Mouse (Mus musculus): ENCODE measurements around the gene Rnf10. TPM values are rescaled to one million over a fixed set of nuclear protein-coding genes. Genes with fewer than 3 reads are reported as not detected.

Rnf10 gene
- polyA plus RNA-seq, 1 experiment from 2014 or later = 139 TPM

DNA sequence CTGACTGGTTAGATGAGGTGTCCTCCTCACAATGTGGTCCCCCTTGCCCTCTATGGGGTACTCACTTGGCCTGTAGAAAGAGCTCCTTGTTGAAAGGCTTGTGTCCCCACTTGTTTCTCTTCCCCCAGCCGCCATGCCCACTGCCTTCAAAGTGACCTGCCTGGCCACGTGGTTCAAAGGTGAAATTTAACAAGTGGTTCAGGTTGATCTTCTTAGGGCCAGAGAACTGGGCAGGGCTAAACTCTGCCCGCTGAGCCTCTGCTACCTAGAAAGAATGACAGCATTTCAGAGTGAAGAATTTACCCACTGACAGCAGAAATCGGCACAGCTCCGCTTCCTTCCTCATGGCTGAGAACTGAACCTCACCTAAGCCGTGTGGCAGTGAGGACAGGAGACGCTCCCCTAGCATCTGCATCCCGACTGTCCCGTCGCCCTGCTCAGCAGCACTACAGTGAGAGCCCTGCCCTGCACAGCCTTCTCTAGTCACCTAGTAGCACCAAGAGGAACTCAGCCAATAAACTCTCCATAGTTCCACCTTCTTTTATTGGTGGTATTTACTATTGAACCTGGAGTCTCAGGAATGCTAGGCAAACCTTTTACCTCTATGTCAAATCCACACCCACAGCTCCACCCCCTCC is 15.7 kb downstream of the Rnf10 start:
- peaks cover 47% of the 10 kb centered on the region for H3K36me3 ChIP-seq
- no peaks in the 10 kb centered on the region for H3K9me3 ChIP-seq
- no peak overlapping the region for H3K9ac ChIP-seq
- H3K27me3 ChIP-seq (replicated peaks) = no peaks in the 10 kb centered on the region
- no peak for ATAC-seq (ENCODE audit: insufficient read depth, low FRiP score, low read depth)
- no peaks in the 10 kb centered on the region for H3K4me1 ChIP-seq
- H3K4me2 ChIP-seq = no peak overlapping the region
- H3K27ac ChIP-seq = no peak overlapping the region
- 82% methylated on average over 10 of the region's 10 CpGs for WGBS
- no peak overlapping the region for H3K4me3 ChIP-seq (replicated peaks)

DNA sequence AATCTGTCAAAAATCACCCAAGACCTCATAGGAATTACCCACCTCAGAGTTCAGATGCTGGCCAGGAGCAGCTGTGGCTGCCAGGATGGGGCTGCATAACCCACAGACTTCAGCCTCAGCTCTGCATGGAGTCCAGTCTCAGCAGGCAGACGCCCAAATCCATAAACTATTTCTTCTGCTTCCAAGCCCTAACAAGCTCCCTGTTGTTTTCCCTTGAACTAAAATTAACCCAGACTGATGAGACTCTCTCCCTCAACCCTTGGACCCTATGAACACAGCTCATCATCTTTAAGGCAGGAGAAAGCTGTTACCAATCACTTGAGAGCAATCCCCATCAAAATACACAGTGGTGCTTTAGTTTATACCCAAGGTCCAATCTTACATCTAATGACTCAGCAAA is 17.2 kb downstream of the Rnf10 start:
- no peak overlapping the region for H3K4me2 ChIP-seq
- WGBS = 73% methylated on average over 1 of the region's 1 CpGs
- no peak for ATAC-seq (ENCODE audit: insufficient read depth, low FRiP score, low read depth)
- no peaks in the 10 kb centered on the region for H3K27me3 ChIP-seq (replicated peaks)
- no peak overlapping the region for H3K4me3 ChIP-seq (replicated peaks)
- no peaks in the 10 kb centered on the region for H3K4me1 ChIP-seq
- H3K27ac ChIP-seq = no peak overlapping the region
- H3K9ac ChIP-seq = no peak overlapping the region
- H3K9me3 ChIP-seq = no peaks in the 10 kb centered on the region
- H3K36me3 ChIP-seq = peaks cover 60% of the 10 kb centered on the region

DNA sequence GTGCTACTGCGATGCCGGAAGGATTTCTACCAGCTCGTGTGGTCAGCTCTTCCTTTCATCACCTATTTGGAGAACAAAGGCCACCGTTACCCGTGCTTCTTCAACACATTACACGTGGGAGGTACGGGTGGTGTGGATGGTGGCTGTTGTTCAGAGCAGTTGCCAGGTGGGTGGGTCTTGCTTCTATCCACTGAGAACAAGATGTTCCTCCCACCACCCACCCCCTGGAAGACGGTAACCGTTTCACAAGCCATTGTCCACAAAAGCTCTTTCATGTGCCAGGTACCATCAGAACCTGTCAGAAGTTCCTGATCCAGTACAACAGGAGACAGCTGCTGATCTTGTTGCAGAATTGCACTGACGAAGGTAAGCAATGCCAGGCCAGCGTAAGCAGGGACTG is 32.5 kb downstream of the Rnf10 start:
- Histone ChIP-seq H3K9ac (no peak overlapping the region), H3K4me1 (peaks cover 11% of the 10 kb centered on the region), H3K4me3 (replicated peaks) (no peak overlapping the region), H3K27me3 (replicated peaks) (no peaks in the 10 kb centered on the region), H3K4me2 (no peak overlapping the region), H3K9me3 (no peaks in the 10 kb centered on the region), H3K27ac (no peak overlapping the region), H3K36me3 (peaks cover 53% of the 10 kb centered on the region)
- WGBS = 88% methylated on average over 11 of the region's 11 CpGs
- no peak for ATAC-seq (ENCODE audit: insufficient read depth, low FRiP score, low read depth)

DNA sequence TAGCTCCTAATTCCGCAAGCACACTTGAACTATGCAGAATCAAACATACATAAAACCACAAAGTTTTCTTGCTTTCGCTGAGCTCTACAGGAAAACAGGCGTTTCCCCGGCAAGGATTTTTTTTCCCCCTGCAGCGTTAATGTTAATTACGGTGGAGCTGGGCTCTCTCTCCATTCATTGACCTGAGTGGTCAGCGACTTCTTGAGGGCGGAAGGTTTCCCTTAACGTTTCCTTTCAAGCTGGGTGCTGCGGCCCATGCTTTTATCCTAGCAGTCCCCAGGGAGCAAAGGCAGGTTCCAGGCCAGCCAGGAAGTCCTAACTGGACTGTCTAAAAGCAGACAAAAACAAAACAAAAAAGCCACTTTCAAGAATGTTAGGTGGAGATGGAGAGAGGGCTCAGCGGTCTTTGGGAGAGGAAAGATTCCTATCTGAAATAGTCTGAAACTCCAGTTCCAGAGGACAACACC is 33.9 kb downstream of the Rnf10 start:
- Histone ChIP-seq H3K9ac (no peak overlapping the region), H3K27me3 (replicated peaks) (0 out of 2 replicates have a peak, but pooled peaks cover 3% of the 10 kb centered on the region), H3K4me1 (peaks cover 11% of the 10 kb centered on the region), H3K4me2 (peak overlapping the region; percentile 92), H3K9me3 (no peaks in the 10 kb centered on the region), H3K36me3 (peaks cover 41% of the 10 kb centered on the region), H3K27ac (no peak overlapping the region), H3K4me3 (replicated peaks) (peak overlapping the region; percentile 82)
- ATAC-seq (ENCODE audit: insufficient read depth, low FRiP score, low read depth) = no peak
- 8% methylated on average over 11 of the region's 11 CpGs for WGBS

DNA sequence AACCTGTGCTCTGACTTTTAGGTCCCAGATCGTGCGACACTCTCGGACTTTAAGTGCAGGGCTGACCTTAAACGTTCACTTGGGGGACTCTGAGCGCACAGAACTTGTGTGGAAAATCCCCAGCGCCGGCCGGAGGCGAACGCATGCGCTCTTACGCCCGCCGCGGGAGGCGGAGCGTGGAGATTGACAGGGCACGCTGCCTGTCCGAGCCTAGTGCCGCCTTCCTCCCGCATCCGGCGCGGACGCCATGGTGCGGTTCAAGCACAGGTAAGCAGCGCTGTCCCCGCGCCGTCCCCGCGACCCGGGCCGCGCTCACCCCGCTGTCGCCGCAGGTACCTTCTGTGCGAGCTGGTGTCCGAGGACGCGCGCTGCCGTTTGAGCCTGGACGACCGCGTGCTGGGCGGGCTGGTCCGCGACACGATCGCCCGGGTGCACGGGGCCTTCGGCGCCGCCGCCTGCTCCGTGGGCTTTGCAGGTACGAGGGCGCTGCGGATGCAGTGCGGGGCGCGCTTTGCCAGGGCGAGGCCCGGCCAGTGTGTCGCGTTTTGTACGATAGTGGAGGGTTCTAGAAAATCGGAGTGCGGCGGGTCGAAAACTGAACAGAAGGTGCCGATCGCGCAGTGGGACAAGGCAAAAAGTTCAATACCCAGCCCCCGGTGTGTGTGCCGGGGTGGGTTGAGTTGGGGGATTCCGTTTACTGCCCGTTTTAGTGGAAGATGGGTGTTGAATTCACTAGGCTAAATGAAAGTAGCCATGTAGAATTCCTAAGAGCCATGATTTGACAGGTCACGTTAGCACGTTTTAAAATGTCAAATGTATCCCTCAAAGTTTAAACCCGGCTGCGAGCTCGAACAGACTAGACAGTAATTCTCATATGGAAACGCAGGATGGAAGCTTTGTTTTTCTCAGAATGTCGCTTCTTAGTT is 34.6 kb downstream of the Rnf10 start:
- Histone ChIP-seq H3K27me3 (replicated peaks) (0 out of 2 replicates have a peak, but pooled peaks cover 3% of the 10 kb centered on the region), H3K4me1 (peaks cover 11% of the 10 kb centered on the region), H3K36me3 (peaks cover 34% of the 10 kb centered on the region), H3K27ac (peak overlapping the region; percentile 72; the same call in 1 of the 2 replicates), H3K4me3 (replicated peaks) (peak overlapping the region; percentile 82), H3K9ac (peak overlapping the region; percentile 96), H3K4me2 (peak overlapping the region; percentile 92), H3K9me3 (no peaks in the 10 kb centered on the region)
- under 1% methylated on average over 88 of the region's 88 CpGs for WGBS
- peak; percentile 84 for ATAC-seq (ENCODE audit: insufficient read depth, low FRiP score, low read depth)

DNA sequence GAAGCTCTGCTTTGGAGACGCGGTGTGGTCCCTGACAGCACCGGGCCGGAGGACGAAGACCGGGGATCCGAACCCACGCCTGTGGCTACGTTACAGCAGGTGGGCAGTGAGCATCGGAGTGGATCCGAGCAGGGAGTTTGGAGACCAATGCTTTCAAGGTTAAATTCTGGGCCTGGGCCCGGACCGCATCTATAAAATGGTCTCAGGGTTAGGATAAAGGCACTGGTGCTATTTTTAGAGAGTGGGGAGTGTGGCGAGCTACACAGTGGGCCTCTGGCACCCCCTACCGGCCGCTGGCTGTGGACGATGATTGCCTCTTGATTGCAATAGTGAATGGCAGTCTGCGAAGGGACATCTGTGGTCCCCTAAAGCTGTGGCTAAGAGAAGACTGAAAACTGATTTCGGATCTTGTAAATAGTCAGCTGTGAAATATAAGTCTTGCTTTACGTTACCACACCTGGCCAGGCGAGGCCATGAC is 36.9 kb downstream of the Rnf10 start, which contains the start of gene Pop5:
Gene Pop5 (plus strand): TSS at position 51 of the 478 bp plus-strand sequence.
- H3K4me1 ChIP-seq = peaks cover 11% of the 10 kb centered on the region
- H3K4me2 ChIP-seq = peak within 1 kb of the TSS; percentile 98
- 0 out of 2 replicates have a peak, but pooled peaks cover 3% of the 10 kb centered on the region for H3K27me3 ChIP-seq (replicated peaks)
- peak; percentile 63 for ATAC-seq (ENCODE audit: insufficient read depth, low FRiP score, low read depth)
- peak within 1 kb of the TSS; percentile 61 for H3K4me3 ChIP-seq (replicated peaks)
- WGBS = 1% methylated on average over 21 of the region's 21 CpGs
- H3K9me3 ChIP-seq = no peaks in the 10 kb centered on the region
- H3K9ac ChIP-seq = peak within 1 kb of the TSS; percentile 58; the same call in 1 of the 2 replicates
- peaks cover 12% of the 10 kb centered on the region for H3K36me3 ChIP-seq
- H3K27ac ChIP-seq = no peak within 1 kb of the TSS

DNA sequence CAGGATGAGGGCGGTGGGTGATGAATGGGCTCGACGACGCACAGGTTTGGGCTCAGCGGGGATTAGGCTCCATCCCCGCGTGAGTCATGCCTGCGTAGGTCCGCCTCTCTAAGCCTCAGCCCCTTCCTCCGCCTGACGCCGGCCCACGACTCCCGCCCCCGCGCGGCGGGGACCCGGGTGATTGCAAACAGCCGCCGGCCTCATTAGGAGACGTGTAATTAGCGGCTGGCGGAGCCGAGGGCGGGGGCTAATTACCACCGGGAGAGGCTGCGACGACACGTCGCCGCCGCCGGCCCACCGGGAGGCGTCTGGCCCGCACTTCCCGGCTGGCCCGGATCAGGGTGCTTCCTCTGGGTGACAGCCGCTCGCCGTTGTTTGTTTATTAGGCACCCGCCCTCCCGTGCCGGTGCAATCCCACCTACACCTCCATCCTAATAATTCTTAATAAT is 37.4 kb downstream of the Rnf10 start:
- ATAC-seq (ENCODE audit: insufficient read depth, low FRiP score, low read depth) = peak; percentile 44; the same call in 1 of the 2 replicates
- Histone ChIP-seq H3K27me3 (replicated peaks) (0 out of 2 replicates have a peak, but pooled peaks cover 3% of the 10 kb centered on the region), H3K9ac (peak overlapping the region; percentile 58; the same call in 1 of the 2 replicates), H3K9me3 (no peaks in the 10 kb centered on the region), H3K4me2 (peak overlapping the region; percentile 98), H3K27ac (no peak overlapping the region), H3K4me3 (replicated peaks) (peak overlapping the region; percentile 61), H3K36me3 (peaks cover 7% of the 10 kb centered on the region), H3K4me1 (peaks cover 11% of the 10 kb centered on the region)
- WGBS = 2% methylated on average over 45 of the region's 45 CpGs

DNA sequence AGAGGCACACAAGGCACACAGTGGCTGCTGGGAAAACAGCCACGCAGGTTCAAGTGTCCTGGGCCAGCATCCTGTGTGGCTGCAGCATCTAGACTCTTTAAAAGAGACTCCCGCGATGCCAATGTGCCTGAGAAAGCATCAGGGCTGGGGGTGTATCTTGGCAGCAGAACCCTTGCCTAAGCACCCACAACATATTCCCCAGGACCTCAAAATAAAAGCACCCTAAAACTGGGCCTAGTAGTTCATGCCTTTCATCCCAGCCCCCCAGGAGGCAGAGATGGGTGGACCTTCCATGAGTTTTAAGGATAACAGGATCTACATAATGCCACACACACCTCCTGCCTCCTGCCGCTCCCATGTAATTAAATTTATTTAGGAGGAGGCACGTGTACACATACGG is 38.2 kb downstream of the Rnf10 start:
- peaks cover 11% of the 10 kb centered on the region for H3K4me1 ChIP-seq
- no peak overlapping the region for H3K4me3 ChIP-seq (replicated peaks)
- WGBS = 71% methylated on average over 6 of the region's 6 CpGs
- no peak overlapping the region for H3K4me2 ChIP-seq
- 0 out of 2 replicates have a peak, but pooled peaks cover 3% of the 10 kb centered on the region for H3K27me3 ChIP-seq (replicated peaks)
- H3K9me3 ChIP-seq = no peaks in the 10 kb centered on the region
- H3K27ac ChIP-seq = no peak overlapping the region
- no peaks in the 10 kb centered on the region for H3K36me3 ChIP-seq
- ATAC-seq (ENCODE audit: insufficient read depth, low FRiP score, low read depth) = no peak
- H3K9ac ChIP-seq = no peak overlapping the region

DNA sequence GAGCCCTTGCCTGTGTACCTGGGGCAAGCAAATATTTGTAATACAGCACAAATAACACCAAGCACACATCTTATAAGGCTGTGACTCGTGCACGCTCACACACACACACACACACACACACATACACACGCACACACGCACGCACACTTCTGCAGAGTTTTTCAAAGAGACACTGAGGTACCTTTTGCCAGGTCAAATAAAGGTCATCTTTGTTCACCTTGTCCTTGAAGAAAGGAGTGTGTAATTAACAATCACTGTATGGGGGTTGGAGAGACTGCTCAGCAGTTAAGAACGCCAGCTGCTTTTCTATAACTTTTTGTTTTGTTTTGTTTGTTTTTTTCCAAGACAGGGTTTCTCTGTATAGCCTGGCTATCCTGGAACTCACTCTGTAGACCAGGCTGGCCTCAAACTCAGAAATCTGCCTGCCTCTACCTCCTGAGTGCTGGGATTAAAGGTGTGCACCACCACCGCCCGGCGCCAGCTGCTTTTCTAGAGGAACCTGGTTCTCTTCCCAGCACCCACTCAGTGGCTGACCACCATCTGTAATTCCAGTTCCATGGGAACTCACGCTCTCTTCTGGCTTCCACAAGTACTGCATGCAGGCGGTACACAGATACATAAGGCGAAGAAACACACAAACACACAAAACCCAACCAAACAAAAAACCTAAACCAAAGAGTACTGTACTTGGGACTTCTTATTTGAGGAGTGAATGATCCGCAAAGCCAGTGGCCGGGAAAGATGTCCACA is 39.5 kb downstream of the Rnf10 start:
- ATAC-seq (ENCODE audit: insufficient read depth, low FRiP score, low read depth) = no peak
- no peaks in the 10 kb centered on the region for H3K36me3 ChIP-seq
- H3K9ac ChIP-seq = no peak overlapping the region
- 85% methylated on average over 14 of the region's 14 CpGs for WGBS
- no peak overlapping the region for H3K4me3 ChIP-seq (replicated peaks)
- H3K27ac ChIP-seq = no peak overlapping the region
- H3K27me3 ChIP-seq (replicated peaks) = 0 out of 2 replicates have a peak, but pooled peaks cover 3% of the 10 kb centered on the region
- no peak overlapping the region for H3K4me2 ChIP-seq
- H3K4me1 ChIP-seq = peaks cover 7% of the 10 kb centered on the region
- no peaks in the 10 kb centered on the region for H3K9me3 ChIP-seq

DNA sequence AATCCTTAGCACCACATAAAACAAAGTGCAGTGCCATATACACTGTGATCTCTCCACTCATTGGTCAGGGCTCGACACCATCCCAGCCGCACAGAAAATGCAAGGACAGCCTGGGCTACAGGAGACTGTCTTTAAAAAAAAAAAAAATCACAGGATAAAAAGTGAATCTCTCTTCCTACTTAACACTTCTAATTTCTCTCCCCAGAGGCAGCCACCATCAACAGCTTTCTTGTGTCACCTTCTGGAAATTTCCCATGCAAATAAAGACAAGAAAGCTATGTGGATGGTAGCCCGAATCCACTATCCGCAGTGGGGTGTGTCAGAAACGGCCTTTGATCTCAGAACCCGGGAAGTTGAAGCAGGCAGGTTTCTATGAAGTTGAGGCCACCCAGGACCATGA is 40.2 kb downstream of the Rnf10 start:
- 58% methylated on average over 6 of the region's 6 CpGs for WGBS
- no peak for ATAC-seq (ENCODE audit: insufficient read depth, low FRiP score, low read depth)
- Histone ChIP-seq H3K4me1 (peaks cover 7% of the 10 kb centered on the region), H3K4me2 (no peak overlapping the region), H3K27me3 (replicated peaks) (0 out of 2 replicates have a peak, but pooled peaks cover 3% of the 10 kb centered on the region), H3K4me3 (replicated peaks) (no peak overlapping the region), H3K36me3 (no peaks in the 10 kb centered on the region), H3K9me3 (no peaks in the 10 kb centered on the region), H3K27ac (no peak overlapping the region), H3K9ac (no peak overlapping the region)

DNA sequence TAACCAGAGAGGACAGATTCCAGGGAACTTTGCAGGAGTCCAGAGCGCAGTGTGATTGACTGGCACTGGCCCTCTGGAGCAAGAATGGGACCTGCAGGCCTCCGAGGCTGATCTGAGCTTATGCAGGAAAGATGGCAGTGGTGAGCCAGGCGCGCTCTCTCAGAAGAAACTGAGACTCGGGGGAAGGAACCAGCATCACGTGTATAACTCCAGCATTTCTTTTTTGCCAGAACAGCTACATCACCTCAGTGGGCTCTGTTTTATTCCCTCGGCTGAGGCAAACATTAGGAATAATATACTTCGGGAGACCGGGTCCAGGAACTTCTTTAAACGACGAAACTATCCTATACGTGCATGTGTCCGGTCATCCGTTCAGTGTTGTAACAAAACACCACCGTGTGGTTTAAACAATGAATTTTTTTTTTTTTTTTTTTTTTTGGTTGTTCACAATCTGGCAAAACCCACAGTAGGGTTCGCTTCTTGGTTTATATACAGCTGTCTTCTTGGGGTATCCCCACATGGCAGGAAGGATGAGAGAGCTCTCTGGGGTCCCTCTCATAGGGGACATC is 41.1 kb downstream of the Rnf10 start:
- H3K9ac ChIP-seq = no peak overlapping the region
- no peaks in the 10 kb centered on the region for H3K9me3 ChIP-seq
- H3K4me2 ChIP-seq = no peak overlapping the region
- 0 out of 2 replicates have a peak, but pooled peaks cover 3% of the 10 kb centered on the region for H3K27me3 ChIP-seq (replicated peaks)
- no peaks in the 10 kb centered on the region for H3K36me3 ChIP-seq
- H3K4me3 ChIP-seq (replicated peaks) = no peak overlapping the region
- peaks cover 5% of the 10 kb centered on the region for H3K4me1 ChIP-seq
- H3K27ac ChIP-seq = no peak overlapping the region
- ATAC-seq (ENCODE audit: insufficient read depth, low FRiP score, low read depth) = no peak
- WGBS = 36% methylated on average over 16 of the region's 16 CpGs

All from stomach, embryonic 15.5 days (tissue).